Mouse (Mus musculus) embryo, embryonic 10 days (tissue): Measurements from ENCODE around the gene Bst1.

ENCODE experiments used
- DNase-seq: peaks from one replicate; pipeline ENCODE4 v3.0.0-alpha.2; 2015; ENCODE audit warnings: low spot score

Gene Bst1

DNA sequence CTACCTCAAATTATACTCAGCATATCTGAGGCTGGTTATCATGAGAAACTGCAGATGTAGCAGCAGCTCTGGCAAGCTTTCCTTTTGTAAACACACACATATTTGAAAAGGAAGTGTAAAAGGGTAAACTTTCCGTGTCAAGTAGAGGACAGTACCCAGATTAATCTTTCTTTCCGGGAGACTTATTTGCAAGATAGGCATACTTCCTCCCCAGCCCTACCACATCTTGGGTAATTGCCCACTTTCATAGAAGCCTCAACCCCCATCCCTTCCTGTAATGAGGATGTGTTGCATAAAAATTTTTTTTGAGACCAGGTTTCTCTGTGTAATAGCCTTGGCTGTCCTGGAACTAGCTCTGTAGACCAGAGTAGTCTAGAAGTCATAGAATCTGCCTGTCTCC, 37.1 kb downstream of the Bst1 start:
- no peak for DNase-seq

DNA sequence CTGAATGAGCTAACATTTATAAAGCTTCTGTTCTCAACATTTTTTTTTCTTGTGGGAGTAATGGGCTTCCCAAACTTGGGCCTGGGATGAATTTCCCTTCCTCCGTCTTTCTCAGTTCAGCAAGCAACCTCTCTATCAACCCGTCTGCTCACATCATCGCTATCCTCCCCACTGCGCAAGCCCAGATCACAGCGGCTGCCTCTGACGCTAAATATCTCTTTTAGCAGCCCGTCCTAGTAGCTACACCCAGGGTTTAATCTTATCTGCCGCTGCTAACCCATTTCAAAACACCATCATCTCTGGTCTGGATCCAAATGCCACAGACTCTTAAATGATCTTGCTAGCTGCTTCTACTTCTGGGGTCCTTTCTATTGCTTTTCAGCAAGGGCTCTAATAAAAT, 41.0 kb downstream of the Bst1 start:
- no peak for DNase-seq

DNA sequence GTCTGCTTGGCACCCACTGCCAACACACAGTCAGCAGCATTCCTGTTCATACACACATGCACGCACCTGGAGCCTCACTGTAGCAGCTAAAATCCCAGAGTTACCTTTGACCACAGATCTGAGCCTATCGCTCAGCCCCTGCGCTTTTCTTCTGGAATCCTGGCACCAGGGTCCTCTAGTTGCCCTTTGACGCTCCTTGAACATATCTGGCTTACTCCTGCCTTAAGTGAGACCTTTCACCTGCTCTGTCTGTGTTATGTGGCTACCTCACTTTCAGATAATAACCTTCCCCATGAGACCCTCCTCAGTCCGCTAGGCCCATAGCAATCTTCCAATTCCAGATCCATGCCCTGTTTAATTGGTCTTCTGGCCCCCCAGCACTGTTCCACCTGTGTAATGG, 41.4 kb downstream of the Bst1 start:
- no peak for DNase-seq

- no peak for DNase-seq
Measured at GRCm38 (mm10) chr5:43860670-43861431, 42.2 kb downstream of the Bst1 start.

GRCm38 (mm10) chr5:43863642-43864041, 45.0 kb downstream of the Bst1 start:
- DNase-seq: no peak

GRCm38 (mm10) chr5:43865316-43865715, 46.6 kb downstream of the Bst1 start:
- no peak for DNase-seq

DNA sequence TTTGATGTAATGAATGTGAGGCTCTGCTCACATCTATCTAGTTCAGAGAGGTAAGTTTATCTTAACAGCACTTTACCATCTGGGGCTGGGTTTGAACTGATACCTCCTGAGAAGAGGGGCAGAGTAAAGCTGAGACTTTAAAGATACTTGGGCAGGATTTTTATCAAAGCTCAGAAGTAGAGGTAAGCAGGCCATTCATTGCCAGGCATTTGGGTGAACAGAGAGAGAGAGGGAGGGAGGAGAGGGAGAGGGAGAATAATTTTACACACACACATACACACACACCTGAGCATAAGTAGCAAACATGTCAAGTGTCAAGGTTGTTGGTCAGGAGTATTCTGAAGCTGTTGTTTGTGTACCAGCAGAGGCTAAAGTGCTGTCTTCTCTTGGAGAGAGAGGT, 49.6 kb downstream of the Bst1 start, which contains the start of gene Cd38:
Gene Cd38, plus strand, starts transcription at position 301 of the 400 bp plus-strand sequence.
- DNase-seq: no peak

GRCm38 (mm10) chr5:43868711-43869600, 50.3 kb downstream of the Bst1 start:
- peak; percentile 61 for DNase-seq

DNA sequence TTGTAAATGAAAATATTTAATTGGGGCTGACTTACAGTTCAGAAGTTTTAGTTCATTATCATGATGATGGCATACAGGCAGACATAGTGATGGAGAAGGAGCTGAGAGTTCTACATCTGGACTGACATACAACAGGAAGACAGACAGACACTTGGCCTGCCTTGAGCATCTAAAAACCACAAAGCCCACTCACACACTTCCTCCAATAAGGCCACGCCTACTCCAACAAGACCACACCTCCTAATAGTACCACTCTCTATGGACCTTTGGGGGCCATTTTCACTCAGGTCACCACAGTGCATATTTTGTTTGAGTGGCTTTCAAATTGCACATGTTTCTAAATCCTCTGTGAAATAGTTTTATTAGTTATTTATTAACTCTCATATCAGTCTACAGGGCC, 53.2 kb downstream of the Bst1 start:
- DNase-seq: no peak

DNA sequence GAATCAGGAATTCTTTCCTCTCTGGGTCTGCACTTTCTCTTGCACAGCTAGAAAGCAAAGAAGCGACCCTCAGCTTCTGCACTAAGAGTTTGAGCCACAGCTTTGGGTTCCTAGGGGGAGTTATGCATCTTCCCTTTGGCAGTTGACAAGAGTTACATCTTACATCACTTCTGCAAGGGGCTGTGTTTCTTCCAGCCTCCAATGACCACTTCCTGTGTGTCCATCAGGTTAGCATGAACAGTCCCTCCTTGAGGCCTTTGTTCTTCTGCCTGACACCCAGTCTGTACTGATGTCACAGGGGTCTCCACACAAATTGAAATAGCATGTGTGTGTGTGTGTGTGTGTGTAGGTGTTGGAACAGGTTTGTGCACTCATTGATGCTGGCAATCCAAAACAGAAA, 54.0 kb downstream of the Bst1 start:
- no peak for DNase-seq

GRCm38 (mm10) chr5:43882034-43882433, 63.3 kb downstream of the Bst1 start:
- DNase-seq: no peak

DNA sequence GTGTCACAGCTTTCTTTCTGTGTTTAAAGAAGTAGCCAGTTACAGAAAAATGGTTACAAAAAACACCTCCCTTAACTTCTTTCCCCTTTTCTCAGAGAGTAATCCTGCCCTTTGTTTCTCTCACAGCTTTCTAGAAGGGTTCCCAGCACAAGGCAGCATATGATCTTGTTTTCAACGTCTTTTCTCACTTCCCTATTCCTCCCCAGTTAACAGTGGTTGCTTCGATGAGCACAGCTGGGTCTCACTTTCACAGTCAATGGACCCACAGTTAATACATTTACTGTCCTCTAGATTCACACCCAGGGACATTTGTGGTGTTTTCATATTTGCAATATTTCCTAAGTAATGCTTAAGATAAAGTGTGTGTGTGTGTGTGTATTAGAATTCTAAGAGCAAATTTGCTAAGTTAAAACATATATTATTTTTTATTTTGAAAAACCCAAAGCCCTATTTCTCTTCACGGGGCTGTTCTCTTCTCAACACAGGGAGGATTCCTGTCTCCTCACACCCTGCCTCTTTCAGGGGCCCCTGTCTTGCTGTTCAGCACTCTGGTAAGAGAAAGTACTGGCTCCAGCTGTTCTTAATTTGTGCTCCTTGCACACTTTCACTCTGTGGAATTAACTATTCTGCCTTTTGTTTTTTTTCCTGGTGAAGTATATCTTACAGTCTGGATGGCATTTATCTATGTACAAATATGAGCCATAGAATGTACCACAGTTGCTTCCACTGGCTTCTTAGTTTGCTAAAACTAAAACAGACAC, 66.6 kb downstream of the Bst1 start:
- DNase-seq: peak; percentile 18

DNA sequence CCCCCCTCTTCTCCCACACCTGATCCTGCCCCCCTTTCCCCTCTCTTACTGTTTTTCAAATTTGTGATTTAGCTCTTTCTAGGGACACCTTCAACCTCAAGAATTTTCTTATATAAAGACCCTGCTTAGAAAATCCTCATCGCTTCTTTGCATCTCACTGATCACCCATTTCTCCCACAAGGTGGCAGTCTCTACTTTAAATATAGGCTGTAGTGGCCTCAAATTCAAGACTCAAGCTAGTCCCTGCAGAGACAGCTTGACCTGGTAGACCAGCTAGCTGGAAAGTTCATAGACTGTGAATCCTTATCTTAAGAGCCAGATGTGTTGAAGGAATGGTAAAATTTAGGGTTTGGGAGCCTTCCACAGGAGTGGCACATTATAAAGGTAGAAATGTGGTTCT, 73.7 kb downstream of the Bst1 start:
- DNase-seq: peak; percentile 64
